Mouse (Mus musculus): ENCODE data around the gene Wdr49. TPM values are rescaled to one million over a fixed set of nuclear protein-coding genes. Genes with fewer than 3 reads are reported as not detected.
A peak's percentile ranks its signal among the peaks of the same experiment; 100 is the strongest.

Gene Wdr49
- total RNA-seq (2021), result not detected in 2 replicates
- long read RNA-seq, result 0 reads

- DNase-seq, result no peak
These were observed at the start of gene Wdr49 for GRCm38 (mm10) chr3:75482056-75482455. Wdr49 (minus strand) TSS chr3:75482156.

- DNase-seq, result no peak
These were observed 49.1 kb upstream of the Wdr49 start for GRCm38 (mm10) chr3:75531074-75531473.

GRCm38 (mm10) chr3:75522527-75522926, 40.6 kb upstream of the Wdr49 start:
- no peak for DNase-seq

- no peak for DNase-seq
These were observed 39.4 kb upstream of the Wdr49 start for GRCm38 (mm10) chr3:75521314-75521713.

- peak; percentile 54 for DNase-seq
These were observed 35.8 kb upstream of the Wdr49 start for GRCm38 (mm10) chr3:75517631-75518250.

- no peak for DNase-seq
These were observed 17.3 kb upstream of the Wdr49 start for GRCm38 (mm10) chr3:75498961-75499960.

GRCm38 (mm10) chr3:75492913-75493312, 11.0 kb upstream of the Wdr49 start:
- DNase-seq, result no peak

GRCm38 (mm10) chr3:75475106-75475505, 6.8 kb downstream of the Wdr49 start:
- no peak for DNase-seq

GRCm38 (mm10) chr3:75474657-75475056, 7.3 kb downstream of the Wdr49 start:
- DNase-seq, result no peak

GRCm38 (mm10) chr3:75468154-75468553, 13.8 kb downstream of the Wdr49 start:
- DNase-seq, result no peak

- no peak for DNase-seq
These were observed 51.3 kb downstream of the Wdr49 start for GRCm38 (mm10) chr3:75430564-75431181.

GRCm38 (mm10) chr3:75395918-75396317, 86.0 kb downstream of the Wdr49 start:
- DNase-seq, result no peak

GRCm38 (mm10) chr3:75395121-75395895, 86.6 kb downstream of the Wdr49 start:
- no peak for DNase-seq

GRCm38 (mm10) chr3:75394487-75394886, 87.5 kb downstream of the Wdr49 start:
- no peak for DNase-seq

- DNase-seq, result no peak
These were observed 100.2 kb downstream of the Wdr49 start for GRCm38 (mm10) chr3:75381776-75382175.

GRCm38 (mm10) chr3:75353972-75354371, 128.0 kb downstream of the Wdr49 start:
- no peak for DNase-seq

- DNase-seq, result no peak
These were observed 144.8 kb downstream of the Wdr49 start for GRCm38 (mm10) chr3:75337196-75337595.

GRCm38 (mm10) chr3:75320999-75321398, 161.0 kb downstream of the Wdr49 start:
- DNase-seq, result no peak

GRCm38 (mm10) chr3:75308861-75309260, 173.1 kb downstream of the Wdr49 start:
- no peak for DNase-seq

GRCm38 (mm10) chr3:75308228-75308627, 173.7 kb downstream of the Wdr49 start:
- no peak for DNase-seq

- DNase-seq, result no peak
These were observed 176.4 kb downstream of the Wdr49 start for GRCm38 (mm10) chr3:75305584-75305983.

GRCm38 (mm10) chr3:75304621-75305020, 177.3 kb downstream of the Wdr49 start:
- no peak for DNase-seq
